Mouse (Mus musculus): ENCODE results near the gene Pygo2.

GRCm38 (mm10) chr3:89383651-89384255 is 46.3 kb upstream of the Pygo2 start:
- no peak for TF ChIP-seq CTCF (IDR thresholded peaks at IDR 0.05; ENCODE audit: control insufficient read depth, insufficient read depth, low read length)
- TF ChIP-seq POLR2A (IDR thresholded peaks at IDR 0.05; ENCODE audit: borderline replicate concordance, control insufficient read depth, low read depth, low read length) = no peak
